Mouse (Mus musculus): ENCODE results near the gene Myocd. TPM values are rescaled to one million over a fixed set of nuclear protein-coding genes. Genes with fewer than 3 reads are reported as not detected.

The Myocd gene
- total and polyA plus RNA-seq, 3 experiments, result 30.6 to 87.1 (median 82.5) TPM

DNA sequence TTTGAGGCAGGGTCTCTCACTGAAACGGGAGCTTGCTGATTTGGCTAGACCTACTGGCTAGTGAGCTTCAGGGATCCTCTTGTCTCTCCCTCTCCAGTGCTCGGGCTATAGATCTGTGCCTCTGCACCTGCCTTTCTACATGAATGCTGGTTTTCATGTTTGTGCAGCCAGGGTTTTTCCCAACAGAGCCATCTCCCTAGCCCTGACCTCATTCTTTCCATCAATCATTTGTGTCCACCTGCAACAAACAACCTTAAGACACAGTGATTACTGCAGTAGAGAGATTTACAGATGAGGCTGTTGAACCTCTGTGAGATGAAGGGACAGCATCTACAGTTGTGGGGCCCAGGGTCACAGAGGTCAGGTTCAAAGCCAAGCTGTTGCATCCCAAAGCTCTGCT is 56.0 kb downstream of the Myocd start:
- Histone ChIP-seq H3K4me1 (ENCODE audit: control insufficient read depth, insufficient read depth, low read length) (peaks cover 3% of the 10 kb centered on the region; the same call in 1 of the 2 replicates), H3K4me3 (no peak overlapping the region)
- no peak for TF ChIP-seq POLR2A (IDR thresholded peaks at IDR 0.05; ENCODE audit: insufficient read depth, low read depth, low read length)
- no peak for TF ChIP-seq EP300 (IDR thresholded peaks at IDR 0.05; ENCODE audit: insufficient read depth, low read depth, low read length)
- no peak for TF ChIP-seq CTCF (IDR thresholded peaks at IDR 0.05)

DNA sequence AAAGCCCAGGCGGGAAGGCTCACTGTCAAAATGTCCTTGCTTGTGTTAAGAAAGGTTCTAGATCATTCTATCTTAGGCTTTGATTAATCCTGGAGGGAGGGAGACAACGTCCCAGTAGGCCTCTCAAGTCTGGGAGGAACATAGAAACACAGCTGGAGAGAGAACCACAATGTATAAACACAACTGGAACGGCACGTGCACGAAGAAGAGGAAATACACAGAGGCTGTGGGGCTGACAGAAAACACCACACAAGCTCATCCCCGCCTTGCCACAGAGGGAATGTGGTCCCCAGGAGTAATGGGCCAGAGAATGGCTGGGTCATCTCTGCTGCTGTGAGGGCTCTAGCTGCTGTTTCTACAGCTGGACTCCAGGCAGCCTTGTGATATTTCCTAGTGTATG is 58.1 kb downstream of the Myocd start:
- H3K4me3 ChIP-seq, result no peak overlapping the region
- H3K79me2 ChIP-seq (replicated peaks; ENCODE audit: control insufficient read depth, insufficient read depth, low read length), result no peaks in the 10 kb centered on the region
- no peak for TF ChIP-seq POLR2A (IDR thresholded peaks at IDR 0.05; ENCODE audit: insufficient read depth, low read depth, low read length)
- no peak for TF ChIP-seq CTCF (IDR thresholded peaks at IDR 0.05)
- no peak for TF ChIP-seq EP300 (IDR thresholded peaks at IDR 0.05; ENCODE audit: insufficient read depth, low read depth, low read length)
- no peaks in the 10 kb centered on the region for H3K27me3 ChIP-seq (ENCODE audit: control insufficient read depth, insufficient read depth, low read length)
- DNase-seq, result peak in 1 of 2 experiments; percentile 18
- peaks cover 20% of the 10 kb centered on the region for H3K36me3 ChIP-seq (ENCODE audit: control insufficient read depth, insufficient read depth, low read length)
- H3K4me1 ChIP-seq (ENCODE audit: control insufficient read depth, insufficient read depth, low read length), result peaks cover 8% of the 10 kb centered on the region; the same call in 1 of the 2 replicates
- intact Hi-C loops (cut with DNase I), result loop anchor here (5.0 kb wide), 1 partner anchor 56 kb away; the partner anchor contains the start of gene Myocd
- 55% methylated on average over 6 of the region's 6 CpGs for WGBS
- peak overlapping the region; percentile 26; the same call in 1 of the 2 replicates for H3K27ac ChIP-seq
- no peak overlapping the region for H3K9ac ChIP-seq (ENCODE audit: low read depth, low read length)

More for the DNA sequence above, 56.0 kb downstream of the Myocd start:
- H3K27ac ChIP-seq, result no peak overlapping the region; the same call in 1 of the 2 replicates
- H3K79me2 ChIP-seq (replicated peaks; ENCODE audit: control insufficient read depth, insufficient read depth, low read length), result no peaks in the 10 kb centered on the region
- DNase-seq, result no peak
- H3K27me3 ChIP-seq (ENCODE audit: control insufficient read depth, insufficient read depth, low read length), result no peaks in the 10 kb centered on the region
- WGBS, result 81% methylated on average over 2 of the region's 2 CpGs
- H3K36me3 ChIP-seq (ENCODE audit: control insufficient read depth, insufficient read depth, low read length), result peaks cover 23% of the 10 kb centered on the region
- intact Hi-C loops (cut with DNase I), result loop anchor here (2.0 to 5.0 kb wide), 2 partner anchors 15 to 53 kb away; partner anchors contain the start of gene Myocd
- no peak overlapping the region for H3K9ac ChIP-seq (ENCODE audit: low read depth, low read length)

DNA sequence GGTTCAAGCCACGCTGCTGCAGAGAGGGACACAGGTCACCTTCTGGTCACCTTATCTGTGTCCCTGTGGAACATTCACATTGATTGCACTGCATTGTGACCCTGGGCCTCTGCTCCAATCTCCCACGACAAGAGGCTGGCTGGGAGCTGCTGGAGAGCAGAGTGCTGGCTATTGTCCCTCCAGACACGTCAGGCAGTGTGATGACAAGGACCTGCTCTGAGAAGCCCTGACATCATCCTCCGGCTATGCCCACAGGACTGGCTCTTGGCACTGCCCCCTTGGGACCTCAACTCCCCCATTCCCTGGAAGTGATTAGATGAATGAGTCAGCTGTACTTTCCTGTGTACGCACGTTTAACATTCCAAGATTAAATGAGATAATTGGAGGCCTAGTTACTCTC is 60.3 kb downstream of the Myocd start:
- intact Hi-C loops (cut with DNase I), result loop anchor here (5.0 kb wide), 2 partner anchors 93 to 458 kb away; no protein-coding TSS in a partner anchor
- 14% methylated on average over 6 of the region's 6 CpGs for WGBS
- H3K4me1 ChIP-seq (ENCODE audit: control insufficient read depth, insufficient read depth, low read length), result peaks cover 8% of the 10 kb centered on the region; the same call in 1 of the 2 replicates
- TF ChIP-seq EP300 (IDR thresholded peaks at IDR 0.05; ENCODE audit: insufficient read depth, low read depth, low read length) (peak; percentile 95), POLR2A (IDR thresholded peaks at IDR 0.05; ENCODE audit: insufficient read depth, low read depth, low read length) (peak; percentile 22; the same call in 1 of the 2 replicates), CTCF (IDR thresholded peaks at IDR 0.05) (no peak)
- no peak overlapping the region for H3K9ac ChIP-seq (ENCODE audit: low read depth, low read length)
- peak; percentile 67 to 87 for DNase-seq
- H3K36me3 ChIP-seq (ENCODE audit: control insufficient read depth, insufficient read depth, low read length), result peaks cover 8% of the 10 kb centered on the region
- peak overlapping the region; percentile 79 for H3K27ac ChIP-seq
- no peaks in the 10 kb centered on the region for H3K79me2 ChIP-seq (replicated peaks; ENCODE audit: control insufficient read depth, insufficient read depth, low read length)
- H3K4me3 ChIP-seq, result no peak overlapping the region
- H3K27me3 ChIP-seq (ENCODE audit: control insufficient read depth, insufficient read depth, low read length), result no peaks in the 10 kb centered on the region

DNA sequence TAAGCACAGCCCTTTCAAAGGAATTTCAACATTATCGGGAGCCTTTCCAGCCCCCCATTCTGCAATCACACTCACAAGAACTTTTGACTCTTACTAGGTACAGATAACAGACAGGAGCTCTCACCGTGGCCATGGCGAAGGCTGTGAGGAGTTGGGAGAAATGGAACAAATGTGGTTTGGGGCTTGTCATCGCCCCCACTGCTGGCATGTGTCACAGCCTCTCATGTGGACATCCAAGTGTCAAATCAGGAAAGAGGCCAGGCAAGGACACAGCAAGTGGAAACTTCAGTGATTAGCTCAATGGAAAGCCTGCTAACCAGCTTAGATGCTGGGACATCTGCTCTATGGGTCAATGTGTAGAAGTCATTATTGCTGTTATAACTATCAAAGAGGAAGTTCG is 64.5 kb downstream of the Myocd start:
- peaks cover 8% of the 10 kb centered on the region; the same call in 1 of the 2 replicates for H3K4me1 ChIP-seq (ENCODE audit: control insufficient read depth, insufficient read depth, low read length)
- TF ChIP-seq CTCF (IDR thresholded peaks at IDR 0.05) (no peak), EP300 (IDR thresholded peaks at IDR 0.05; ENCODE audit: insufficient read depth, low read depth, low read length) (peak; percentile 97)
- H3K9ac ChIP-seq (ENCODE audit: low read depth, low read length), result no peak overlapping the region
- peak overlapping the region; percentile 79 for H3K27ac ChIP-seq
- H3K27me3 ChIP-seq (ENCODE audit: control insufficient read depth, insufficient read depth, low read length), result no peaks in the 10 kb centered on the region
- WGBS, result 21% methylated on average over 5 of the region's 5 CpGs
- intact Hi-C loops (cut with DNase I), result loop anchor here (5.0 kb wide), 2 partner anchors 97 to 462 kb away; no protein-coding TSS in a partner anchor
- no peak overlapping the region for H3K4me3 ChIP-seq
- peak; percentile 46 to 78 for DNase-seq
- H3K79me2 ChIP-seq (replicated peaks; ENCODE audit: control insufficient read depth, insufficient read depth, low read length), result no peaks in the 10 kb centered on the region
- no peaks in the 10 kb centered on the region; the same call in none of the 2 replicates for H3K36me3 ChIP-seq (ENCODE audit: control insufficient read depth, insufficient read depth, low read length)

DNA sequence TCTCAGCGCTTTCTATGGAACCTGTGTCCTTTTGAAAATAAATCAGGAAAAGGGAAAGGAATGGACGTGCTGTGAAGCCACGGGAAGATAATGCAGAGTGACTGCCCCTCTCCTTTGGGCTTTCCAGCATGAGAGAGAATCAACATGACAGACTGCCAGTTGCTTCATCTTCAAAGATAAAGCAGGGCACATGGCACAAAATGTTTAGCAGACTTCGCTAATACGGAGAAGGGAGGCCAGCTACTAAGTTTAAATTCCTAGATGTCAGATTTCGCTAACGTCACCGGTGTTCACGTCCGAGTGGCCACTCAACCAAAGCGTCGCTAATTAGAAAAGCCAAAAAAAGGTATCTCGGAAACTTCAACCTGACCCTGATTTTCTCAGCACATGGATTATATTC is 65.1 kb downstream of the Myocd start:
- 31% methylated on average over 13 of the region's 13 CpGs for WGBS
- Histone ChIP-seq H3K79me2 (replicated peaks; ENCODE audit: control insufficient read depth, insufficient read depth, low read length) (no peaks in the 10 kb centered on the region), H3K4me3 (no peak overlapping the region), H3K9ac (ENCODE audit: low read depth, low read length) (no peak overlapping the region), H3K27ac (peak overlapping the region; percentile 79), H3K27me3 (ENCODE audit: control insufficient read depth, insufficient read depth, low read length) (no peaks in the 10 kb centered on the region), H3K4me1 (ENCODE audit: control insufficient read depth, insufficient read depth, low read length) (peaks cover 6% of the 10 kb centered on the region; the same call in 1 of the 2 replicates), H3K36me3 (ENCODE audit: control insufficient read depth, insufficient read depth, low read length) (no peaks in the 10 kb centered on the region; the same call in none of the 2 replicates)
- intact Hi-C loops (cut with DNase I), result loop anchor here (5.0 kb wide), 2 partner anchors 98 to 463 kb away; no protein-coding TSS in a partner anchor
- no peak for DNase-seq
- TF ChIP-seq POLR2A (IDR thresholded peaks at IDR 0.05; ENCODE audit: insufficient read depth, low read depth, low read length), result no peak; the same call in 1 of the 2 replicates
- TF ChIP-seq EP300 (IDR thresholded peaks at IDR 0.05; ENCODE audit: insufficient read depth, low read depth, low read length), result no peak
- TF ChIP-seq CTCF (IDR thresholded peaks at IDR 0.05), result no peak

DNA sequence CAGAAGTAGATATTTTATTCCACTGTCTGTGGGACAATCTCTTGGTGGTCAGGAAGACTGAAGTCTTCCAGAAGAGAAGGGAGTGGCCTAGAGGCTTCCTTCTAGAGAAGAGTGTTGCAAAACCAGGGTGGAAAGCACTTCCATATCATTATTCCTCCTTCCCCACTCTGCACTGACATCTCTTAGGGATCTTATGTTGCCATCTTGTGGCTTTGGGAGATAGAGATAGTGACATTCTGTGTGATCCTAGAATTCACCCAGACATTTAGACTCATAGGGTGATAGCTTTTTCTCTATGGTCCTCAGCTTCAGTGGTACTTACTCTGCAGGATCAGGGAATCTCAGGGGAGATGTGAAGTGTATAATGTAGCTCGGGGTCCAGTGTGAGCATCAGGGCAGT is 66.8 kb downstream of the Myocd start:
- Histone ChIP-seq H3K36me3 (ENCODE audit: control insufficient read depth, insufficient read depth, low read length) (no peaks in the 10 kb centered on the region; the same call in 1 of the 2 replicates), H3K27ac (no peak overlapping the region), H3K4me3 (no peak overlapping the region), H3K4me1 (ENCODE audit: control insufficient read depth, insufficient read depth, low read length) (peaks cover 6% of the 10 kb centered on the region; the same call in 1 of the 2 replicates), H3K79me2 (replicated peaks; ENCODE audit: control insufficient read depth, insufficient read depth, low read length) (no peaks in the 10 kb centered on the region), H3K9ac (ENCODE audit: low read depth, low read length) (no peak overlapping the region), H3K27me3 (ENCODE audit: control insufficient read depth, insufficient read depth, low read length) (no peaks in the 10 kb centered on the region)
- no peak for DNase-seq
- TF ChIP-seq CTCF (IDR thresholded peaks at IDR 0.05) (no peak), POLR2A (IDR thresholded peaks at IDR 0.05; ENCODE audit: insufficient read depth, low read depth, low read length) (no peak), EP300 (IDR thresholded peaks at IDR 0.05; ENCODE audit: insufficient read depth, low read depth, low read length) (no peak)
- intact Hi-C loops (cut with DNase I), result no loop called here
- 83% methylated on average over 1 of the region's 1 CpGs for WGBS

All from heart, adult 2 months (tissue).